Mouse (Mus musculus): ENCODE measurements at regions not wholly inside any gene's neighbourhood (a gene's known extent, or its start where the extent isn't known, plus 50 kb on each side); places are given as distances from the start of the nearest gene placed in this dataset.

DNA sequence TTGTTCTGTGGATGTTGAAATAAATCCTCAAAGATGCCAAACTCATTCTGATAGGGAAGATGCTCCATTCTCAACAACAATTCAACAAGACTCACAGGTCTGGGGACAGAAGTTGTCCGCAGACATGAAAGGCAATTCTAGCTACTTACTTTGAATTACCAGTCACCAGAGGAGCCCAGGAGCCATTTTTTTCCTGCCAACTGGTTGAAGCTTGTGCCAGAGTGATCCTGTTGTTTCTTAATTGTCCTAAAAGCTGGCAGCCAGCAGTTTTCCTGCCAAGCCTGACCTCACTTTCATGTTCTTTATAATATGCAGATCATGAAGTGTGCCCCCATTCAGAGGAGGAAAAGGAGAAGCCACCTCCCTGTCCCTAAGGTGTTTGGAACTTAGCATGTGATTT lies 110.0 kb upstream of the Ankrd1 start:
- ATAC-seq (ENCODE audit: low TSS enrichment): no peak

DNA sequence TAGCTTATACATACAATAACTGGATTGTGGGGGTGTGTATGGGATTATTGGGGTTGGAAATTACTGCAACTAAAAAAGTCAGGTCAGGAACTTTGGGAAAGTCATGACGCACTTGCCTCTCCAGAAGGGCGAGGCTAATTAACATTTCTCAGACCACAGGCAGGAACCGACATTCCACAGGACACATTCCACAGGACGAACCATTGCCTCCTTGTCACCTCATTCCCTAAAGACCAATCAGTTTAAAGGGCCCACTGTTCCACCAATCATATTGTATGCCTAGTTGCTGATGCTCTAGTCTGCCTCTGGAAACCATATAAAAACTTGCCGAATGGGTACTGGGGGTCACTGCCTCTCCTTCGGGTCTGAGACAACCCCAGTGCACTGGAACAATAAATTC lies 113.0 kb upstream of the Pcgf5 start:
- no peak for ATAC-seq (ENCODE audit: low TSS enrichment)

DNA sequence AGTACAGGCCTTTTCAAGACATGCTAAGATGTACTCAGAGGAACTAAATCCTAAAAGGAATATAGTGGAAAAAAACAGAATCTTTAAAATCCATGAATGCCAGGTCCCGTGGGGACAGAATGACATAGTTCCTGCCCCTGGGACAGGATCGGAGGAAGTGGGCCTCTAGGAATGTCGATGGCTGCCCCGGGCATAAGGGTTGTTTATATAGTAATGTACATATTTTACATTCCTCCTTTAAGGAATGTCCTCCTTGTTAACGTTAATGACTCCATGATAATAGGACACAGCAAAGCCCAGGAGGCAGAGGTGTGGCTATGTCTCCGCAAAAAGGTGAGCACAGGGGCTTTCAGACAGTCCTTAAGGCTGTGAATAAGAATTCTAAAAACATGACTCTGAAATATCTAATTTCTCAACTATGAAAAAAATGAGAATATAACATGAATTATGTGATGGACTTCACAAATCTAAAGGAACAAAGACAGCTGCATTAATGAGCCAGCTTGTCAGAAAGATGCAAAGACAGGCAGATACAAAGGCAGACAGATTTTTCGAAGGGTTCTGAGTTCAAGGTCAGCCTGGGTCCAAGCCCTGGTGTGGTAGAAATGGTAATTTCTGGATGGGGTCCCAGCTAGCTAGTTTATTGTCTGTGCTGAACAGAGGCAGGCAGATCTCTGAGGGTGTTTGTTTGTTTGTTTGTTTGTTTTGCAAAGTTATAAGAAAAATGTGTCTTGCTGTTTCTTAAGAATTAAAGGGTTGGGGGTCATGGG lies 111.3 kb upstream of the Pcgf5 start:
- no peak for ATAC-seq (ENCODE audit: low TSS enrichment)

DNA sequence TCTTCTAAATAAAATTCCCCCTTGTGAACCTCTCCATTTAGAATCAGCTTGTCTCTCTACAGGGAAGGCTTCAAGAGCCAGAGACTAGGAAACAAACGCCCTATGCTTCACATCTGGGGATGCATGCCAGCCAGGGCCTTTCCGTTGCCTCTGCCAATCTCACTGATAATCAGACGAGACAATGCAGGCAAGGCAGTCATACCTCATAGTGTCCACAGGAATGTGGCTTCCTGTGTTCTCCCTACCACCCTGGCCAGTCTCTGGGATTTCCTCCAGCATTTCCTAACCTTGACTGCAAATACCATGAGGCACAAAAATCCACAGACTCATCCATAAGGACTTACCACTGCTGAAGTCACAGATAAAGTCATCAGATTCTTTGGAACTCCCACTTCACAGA lies 110.4 kb upstream of the Pcgf5 start:
- no peak for ATAC-seq (ENCODE audit: low TSS enrichment)

DNA sequence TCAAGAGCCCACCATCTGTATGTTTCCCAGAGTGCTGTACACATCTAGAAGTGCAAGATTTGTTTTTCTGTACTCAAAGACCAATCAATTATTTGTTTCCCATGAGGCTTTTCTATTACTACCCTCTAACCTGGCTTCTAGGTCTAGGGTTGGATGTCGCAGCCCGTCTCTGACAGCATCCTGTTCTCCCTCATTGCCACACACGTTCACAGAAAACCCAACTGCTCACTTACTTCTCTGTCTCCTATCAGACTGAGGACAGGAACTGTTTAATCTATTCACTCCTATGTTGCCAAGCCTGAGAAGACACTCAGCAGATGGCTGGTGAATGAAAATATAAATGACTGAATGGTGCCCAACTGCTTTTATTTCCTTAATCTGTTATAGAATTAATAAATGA lies 109.6 kb upstream of the Pcgf5 start:
- ATAC-seq (ENCODE audit: low TSS enrichment): no peak

DNA sequence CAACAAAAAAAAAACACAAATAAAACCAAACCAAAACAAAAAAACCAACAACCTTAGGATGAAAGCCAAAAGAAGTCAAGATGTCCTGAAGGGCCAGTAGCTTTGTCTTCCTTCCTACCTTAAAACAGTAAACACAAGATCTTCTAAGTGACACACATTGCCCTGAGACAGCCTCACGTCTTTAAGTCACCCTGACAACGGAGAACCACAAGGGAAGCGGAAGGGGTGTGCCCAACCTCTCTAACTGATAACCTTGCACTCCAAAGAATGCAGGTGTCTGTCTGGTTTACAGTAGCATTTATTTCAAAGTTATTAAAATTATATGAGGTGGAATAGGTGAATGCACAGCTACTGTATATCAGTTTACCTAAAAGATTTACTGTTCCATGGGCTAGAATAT lies 105.7 kb upstream of the Pcgf5 start:
- no peak for ATAC-seq (ENCODE audit: low TSS enrichment)

DNA sequence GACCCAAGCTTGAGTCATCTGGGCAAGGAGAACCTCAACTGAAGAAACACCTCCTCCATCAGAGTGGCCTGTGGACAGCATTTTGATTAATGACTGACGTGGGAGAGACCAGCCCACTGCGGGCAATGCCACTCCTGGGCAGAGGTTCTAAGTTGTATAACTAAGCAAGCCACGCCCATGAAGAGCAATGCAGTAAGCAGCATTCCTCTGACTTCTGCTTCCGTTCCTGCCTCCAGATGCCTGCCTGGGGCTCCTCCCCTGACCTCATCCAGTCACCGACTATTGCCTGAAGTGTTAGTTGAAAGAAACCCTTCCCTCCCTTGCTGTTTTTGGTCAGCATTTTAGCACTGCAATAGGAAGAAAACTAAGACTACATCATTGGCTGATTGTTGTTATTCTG lies 105.2 kb upstream of the Pcgf5 start:
- ATAC-seq (ENCODE audit: low TSS enrichment): no peak

DNA sequence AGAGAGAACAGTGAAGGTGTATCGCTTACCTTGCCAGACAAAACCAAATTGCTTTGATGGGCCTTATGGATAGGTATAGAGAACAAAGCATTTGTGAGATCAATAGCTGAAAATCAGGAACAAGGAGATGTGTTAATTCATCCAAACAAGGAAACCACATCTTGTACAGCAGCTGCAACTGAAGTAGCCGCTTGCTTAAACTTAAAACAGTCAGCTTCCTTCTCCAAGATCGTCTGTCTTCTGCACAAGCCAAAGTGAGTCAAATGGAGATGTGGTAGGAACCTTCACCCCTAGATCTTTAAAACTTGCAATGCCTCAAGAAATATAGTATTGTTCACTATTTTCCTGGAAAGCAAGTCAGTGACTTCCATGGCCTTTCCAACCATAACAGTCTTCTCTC lies 95.6 kb upstream of the Pcgf5 start:
- no peak for ATAC-seq (ENCODE audit: low TSS enrichment)

DNA sequence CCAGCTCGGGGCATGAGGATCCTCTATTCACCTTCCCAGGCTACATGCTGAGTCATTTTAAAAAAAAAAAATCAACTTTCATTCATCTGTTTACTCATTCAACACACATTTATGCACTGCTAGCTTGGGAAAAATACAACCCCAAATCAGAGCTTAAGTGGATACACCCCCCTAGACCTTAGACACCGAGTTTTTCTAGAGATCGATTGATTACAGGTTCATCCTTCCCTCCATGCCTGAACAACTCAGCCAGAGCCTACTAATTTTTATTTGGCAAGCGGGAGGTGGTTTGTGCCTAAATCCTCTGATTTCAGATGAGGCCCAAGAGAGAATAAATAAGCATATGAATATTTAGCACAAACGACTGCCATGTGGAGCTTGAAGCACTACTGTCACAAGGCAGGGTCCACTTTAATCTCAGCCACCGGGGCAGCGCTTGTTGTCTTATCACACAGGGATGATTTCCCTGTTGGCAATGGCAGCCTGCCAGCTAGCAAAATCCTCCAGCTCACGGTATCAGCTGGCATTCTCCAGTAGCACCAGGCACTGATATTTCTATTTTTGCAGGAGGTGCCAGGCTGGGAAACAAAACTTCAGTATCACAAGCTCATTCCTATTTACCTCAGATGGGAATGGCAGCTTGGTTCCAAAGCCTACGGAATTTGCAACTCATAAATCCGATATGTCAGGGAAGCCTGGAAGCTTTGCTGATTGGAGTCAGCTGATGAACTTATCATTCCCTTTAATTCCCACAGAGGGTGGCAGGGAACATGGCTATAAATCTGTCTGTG lies 90.2 kb upstream of the Pcgf5 start:
- ATAC-seq (ENCODE audit: low TSS enrichment): peak; percentile 65

DNA sequence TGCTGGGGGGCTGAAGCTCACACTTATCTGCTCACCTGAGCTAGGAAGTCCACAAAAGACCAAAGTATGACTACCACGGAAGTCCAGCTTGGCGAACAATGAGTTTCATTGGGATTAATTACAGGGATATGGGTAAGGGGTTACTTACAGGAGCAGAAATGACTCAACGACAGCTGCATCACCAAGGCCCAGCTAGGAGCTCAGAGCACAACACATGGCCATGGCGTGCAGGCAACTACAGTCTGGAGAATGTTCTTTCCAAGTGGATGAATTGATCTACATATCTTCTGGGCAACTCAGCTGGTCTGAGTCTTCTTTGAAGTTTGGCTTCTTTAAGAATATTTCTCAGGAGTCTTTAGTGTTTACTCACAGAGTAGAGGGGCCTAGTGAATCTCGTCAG lies 86.3 kb upstream of the Pcgf5 start:
- no peak for ATAC-seq (ENCODE audit: low TSS enrichment)

DNA sequence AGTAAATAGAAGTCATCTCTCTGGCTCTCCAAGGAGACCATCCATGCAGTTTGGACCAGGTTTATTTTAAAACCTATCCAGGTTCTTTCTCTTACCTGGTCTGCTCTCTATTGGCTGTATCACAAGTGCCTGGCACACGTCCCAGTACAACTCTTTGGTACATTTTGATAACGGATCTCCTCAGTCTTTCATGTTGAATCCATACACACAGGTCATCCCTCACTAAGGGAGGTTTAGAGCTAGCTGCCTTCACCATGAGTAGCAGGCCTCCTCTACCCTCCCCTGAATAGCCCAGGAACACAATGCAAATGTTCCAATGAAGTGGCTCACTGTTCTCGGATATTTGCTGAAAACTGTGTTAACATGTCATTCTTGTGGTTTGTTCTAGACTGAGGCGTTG lies 84.2 kb upstream of the Pcgf5 start:
- ATAC-seq (ENCODE audit: low TSS enrichment): no peak

DNA sequence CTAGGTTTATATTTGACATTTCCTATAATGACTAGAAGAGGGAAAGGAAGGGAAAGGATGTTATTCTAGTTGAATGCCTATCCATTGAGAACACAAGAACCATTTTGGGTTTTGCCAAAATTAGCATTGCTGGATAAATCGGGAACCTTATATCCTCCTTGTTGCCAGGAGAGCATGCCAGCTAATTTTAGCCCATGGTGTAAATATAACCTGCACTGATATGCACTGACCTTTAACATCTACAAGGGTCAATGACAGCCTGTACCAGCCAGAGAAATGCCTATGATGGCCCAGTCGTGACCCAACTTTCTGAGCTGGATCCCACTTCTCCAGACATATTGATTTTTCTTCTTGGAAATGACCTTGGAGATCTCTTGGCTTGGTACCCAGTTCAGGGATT lies 83.7 kb upstream of the Pcgf5 start:
- peak; percentile 67 for ATAC-seq (ENCODE audit: low TSS enrichment)

DNA sequence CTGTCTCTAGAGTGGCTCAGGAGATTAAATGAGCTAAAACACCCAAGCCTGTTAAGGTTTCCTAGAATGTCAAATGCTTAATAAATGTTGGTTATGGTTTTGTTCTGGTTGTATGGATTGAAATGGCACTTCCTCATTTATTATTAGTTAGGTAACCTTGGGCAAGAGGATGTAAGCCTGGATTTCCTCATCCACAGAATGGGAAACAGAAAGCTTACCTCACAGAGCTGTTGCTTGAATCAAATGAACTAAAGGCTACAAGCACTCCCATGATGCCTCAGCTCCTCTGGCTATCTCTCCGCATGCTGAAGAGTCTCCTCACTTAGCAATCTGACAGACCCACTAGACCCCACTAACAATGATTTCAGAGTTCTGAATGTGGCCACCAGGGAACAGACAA lies 82.8 kb upstream of the Pcgf5 start:
- no peak for ATAC-seq (ENCODE audit: low TSS enrichment)

DNA sequence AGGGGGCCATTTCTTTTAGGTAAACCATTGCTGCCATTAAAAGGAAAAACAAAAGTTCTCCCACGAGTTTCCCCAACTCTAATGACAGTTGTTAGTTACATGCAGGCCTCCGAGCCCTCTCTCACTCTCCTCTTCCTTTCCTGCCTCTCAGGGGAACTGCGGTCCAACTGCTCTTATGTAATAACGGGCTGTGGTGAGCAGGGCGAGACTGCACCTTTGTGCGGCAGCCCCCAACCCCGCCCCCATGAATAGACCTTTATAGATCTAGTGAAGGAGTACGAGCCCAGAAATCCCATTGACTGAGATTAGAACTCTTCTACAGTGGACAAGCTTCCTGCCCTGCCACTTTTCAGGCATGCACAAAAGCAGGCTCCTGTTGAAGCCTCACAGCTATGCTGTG lies 81.8 kb upstream of the Pcgf5 start:
- no peak for ATAC-seq (ENCODE audit: low TSS enrichment)

DNA sequence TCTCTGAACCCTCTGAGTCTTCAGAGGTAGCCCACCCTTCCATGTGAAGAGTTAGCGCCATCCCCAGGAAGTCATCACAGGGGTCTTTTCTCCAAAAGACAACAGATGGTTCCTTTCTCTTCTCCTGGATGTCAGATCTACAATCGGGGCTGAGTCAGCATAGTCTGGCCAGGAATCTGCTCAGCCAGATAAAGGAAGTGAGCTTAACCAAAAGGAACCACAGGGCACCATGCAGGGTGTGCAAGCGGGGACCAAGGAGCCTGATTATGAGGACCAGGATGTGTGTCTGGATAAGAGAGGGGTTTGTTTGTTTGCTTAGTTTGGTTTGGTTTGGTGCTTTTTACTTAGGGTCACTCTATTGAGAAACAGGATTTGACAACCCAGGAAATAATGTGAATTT lies 74.6 kb upstream of the Pcgf5 start:
- ATAC-seq (ENCODE audit: low TSS enrichment): no peak

DNA sequence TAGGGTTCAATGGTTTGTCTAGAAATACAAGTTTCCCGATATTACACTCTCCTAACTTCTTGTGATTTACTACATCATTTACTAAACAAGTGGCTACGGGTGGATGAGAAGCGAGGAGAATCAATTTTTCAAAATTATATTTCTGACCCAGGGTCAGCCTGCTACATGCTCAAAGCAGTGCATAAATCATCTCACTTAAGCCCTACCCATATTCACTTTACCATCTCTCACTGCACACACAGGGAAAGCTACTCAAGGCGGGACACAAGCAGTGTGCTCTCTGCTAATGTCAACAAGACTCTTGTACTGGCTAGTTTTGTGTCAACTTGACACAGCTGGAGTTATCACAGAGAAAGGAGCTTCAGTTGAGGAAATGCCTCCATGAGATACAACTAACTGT lies 62.6 kb upstream of the Pcgf5 start:
- ATAC-seq (ENCODE audit: low TSS enrichment): no peak

DNA sequence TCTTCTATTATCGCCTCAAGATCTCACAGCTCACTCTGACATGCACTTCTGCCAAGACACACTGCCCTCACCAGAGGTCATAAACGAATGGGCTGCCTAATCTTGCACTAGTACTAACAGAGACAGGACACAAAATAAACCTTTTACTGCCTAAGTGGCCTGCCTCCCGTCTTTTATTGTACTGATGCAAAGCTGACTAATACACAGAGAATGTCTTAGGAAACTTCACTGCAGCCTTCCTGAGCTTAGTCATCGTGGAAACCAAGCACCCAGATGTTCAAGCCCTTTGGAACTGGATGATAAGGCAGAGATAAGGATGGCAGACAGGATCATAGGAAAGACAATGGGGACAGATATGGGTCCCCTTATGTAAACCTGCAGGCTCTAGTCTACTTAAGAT lies 57.3 kb upstream of the Pcgf5 start:
- ATAC-seq (ENCODE audit: low TSS enrichment): no peak

DNA sequence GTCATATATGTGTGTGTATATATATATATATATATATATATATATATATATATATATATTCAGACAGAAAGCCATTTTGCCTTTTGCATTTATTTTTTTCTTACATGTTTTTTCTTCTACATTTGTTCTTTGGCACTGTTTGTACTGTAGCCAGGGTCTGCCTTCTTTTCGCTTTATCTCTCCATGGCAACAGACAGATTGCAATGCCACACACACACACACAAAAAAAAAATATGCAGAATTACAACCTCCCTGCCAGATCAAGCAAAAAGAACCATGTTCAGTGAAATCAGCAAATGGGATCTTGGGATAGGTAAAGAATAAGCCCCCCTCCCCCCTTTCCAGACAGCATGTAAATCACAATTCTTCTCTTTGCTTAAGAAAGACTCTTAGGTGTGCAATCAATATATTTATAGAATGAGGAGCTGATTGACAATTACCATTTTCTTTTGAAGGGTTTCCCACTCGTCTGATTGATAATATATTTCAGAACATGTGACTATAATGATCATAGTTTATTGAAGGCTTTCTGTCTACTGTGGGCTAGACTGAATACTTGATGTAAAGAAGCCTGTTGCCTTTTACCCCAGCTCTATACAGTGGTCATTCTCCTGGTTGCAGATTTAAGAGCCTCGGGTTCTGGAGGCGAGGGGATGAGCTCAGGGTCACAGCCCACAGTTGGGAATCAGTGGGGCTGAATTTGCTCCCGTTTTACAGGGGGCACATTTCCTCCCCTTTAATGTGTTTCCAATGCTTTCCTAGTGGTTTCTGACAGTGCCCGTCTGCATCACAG lies 54.7 kb upstream of the Pcgf5 start:
- ATAC-seq (ENCODE audit: low TSS enrichment): no peak
